Mouse (Mus musculus) stomach, embryonic 14.5 days (tissue): ENCODE results near the gene Prr30. TPM values are rescaled to one million over a fixed set of nuclear protein-coding genes. Genes with fewer than 3 reads are reported as not detected.
"Not testable (repeated sequence)": the region's sequence is repeated elsewhere in the genome, so short reads cannot be mapped to it uniquely, and the experiment has no call there.

Experiments used
- ATAC-seq: fragments of 200-750 bp; cut with Nextera tagmentation; 2 replicates; pipeline ENCODE4 v1.8.0; 2017; ENCODE audit warnings: low read depth, moderate TSS enrichment; ENCODE audit not compliant: insufficient number of reproducible peaks, insufficient read depth, low FRiP score
- H3K27ac ChIP-seq: fragments of 300-500 bp; sonication (generic); 2 replicates; pipeline ENCODE4 v1.5.1; 2014; ENCODE audit warnings: mild to moderate bottlenecking, low read length, moderate library complexity, mixed read lengths
- H3K27me3 ChIP-seq: fragments of 300-500 bp; sonication (generic); 2 replicates; pipeline ENCODE4 v1.6.1; 2014; ENCODE audit warnings: low read length, control low read depth, mixed read lengths; ENCODE audit not compliant: control insufficient read depth, insufficient read depth
- H3K36me3 ChIP-seq: fragments of 300-500 bp; sonication (generic); 2 replicates; pipeline ENCODE4 v1.6.1; 2014; ENCODE audit warnings: mild to moderate bottlenecking, control low read depth, low read length, moderate library complexity, mixed read lengths; ENCODE audit not compliant: control insufficient read depth, insufficient read depth
- H3K4me1 ChIP-seq: fragments of 300-500 bp; sonication (generic); 2 replicates; pipeline ENCODE4 v1.6.1; 2014; ENCODE audit warnings: low read length, control low read depth, mixed read lengths; ENCODE audit not compliant: control insufficient read depth, insufficient read depth
- H3K4me2 ChIP-seq: fragments of 300-500 bp; sonication (generic); replicated peaks from 2 replicates; pipeline ENCODE4 v1.6.1; 2014; ENCODE audit warnings: low read depth, low read length, control low read depth
- H3K4me3 ChIP-seq: fragments of 300-500 bp; sonication (generic); 2 replicates; pipeline ENCODE4 v1.5.1; 2014; ENCODE audit warnings: low read depth, low read length, control low read depth
- H3K9ac ChIP-seq: fragments of 300-500 bp; sonication (generic); replicated peaks from 2 replicates; pipeline ENCODE4 v1.6.1; 2014; ENCODE audit warnings: low read depth, mild to moderate bottlenecking, control low read depth, low read length, moderate library complexity, mixed read lengths
- H3K9me3 ChIP-seq: fragments of 300-500 bp; sonication (generic); 2 replicates; pipeline ENCODE4 v1.6.1; 2016; ENCODE audit warnings: low read depth, low read length, control low read depth; ENCODE audit not compliant: control insufficient read depth
- WGBS: fragments of 180-500 bp; shearing (Covaris S2); extraction: QIAGEN DNeasy Blood & Tissue Kit; methylation state at CpG from one replicate; pipeline ENCODE4 v1.1.7; 2014; 5-methylcytosine and 5-hydroxymethylcytosine counted together
- polyA plus RNA-seq: library from polyadenylated mRNA; unstranded; fragments of >200 nt; fragmentation: Nextera tagmentation; extraction: Ambion mirVana; gene quantifications from 2 replicates; pipeline ENCODE4 v1.2.1, GENCODE M21; 2014

The Prr30 gene
- polyA plus RNA-seq: not detected in 2 replicates

DNA sequence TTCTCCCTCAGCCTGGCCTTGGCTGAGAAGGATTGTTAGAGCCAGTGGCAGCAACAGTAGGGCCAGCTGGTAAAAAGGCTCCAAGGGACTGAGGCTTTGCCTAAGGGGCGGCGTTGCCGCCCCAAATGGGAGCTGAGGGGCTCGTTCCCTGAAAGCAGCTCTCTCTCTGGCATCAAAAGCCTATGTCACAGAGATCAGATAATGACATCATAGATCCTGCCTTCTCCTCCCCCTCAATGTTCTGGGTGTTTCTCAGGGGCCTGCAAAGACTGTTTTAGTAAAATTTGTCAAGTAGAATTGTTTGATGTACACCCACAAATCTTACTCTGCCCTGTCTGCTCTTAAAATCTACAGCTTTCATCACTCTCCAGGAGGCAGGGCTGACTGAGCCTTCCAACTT, at the start of gene Prr30:
Gene Prr30 (minus strand): TSS at position 101 of the 400 bp plus-strand sequence.
- Histone ChIP-seq H3K4me1 (no peaks in the 10 kb centered on the region), H3K9ac (no peak within 1 kb of the TSS), H3K36me3 (no peaks in the 10 kb centered on the region), H3K27ac (no peak within 1 kb of the TSS), H3K4me3 (no peak within 1 kb of the TSS), H3K27me3 (no peaks in the 10 kb centered on the region), H3K4me2 (no peak within 1 kb of the TSS), H3K9me3 (no peaks in the 10 kb centered on the region)
- ATAC-seq: no peak
- 78% methylated on average over 4 of the region's 4 CpGs for WGBS

DNA sequence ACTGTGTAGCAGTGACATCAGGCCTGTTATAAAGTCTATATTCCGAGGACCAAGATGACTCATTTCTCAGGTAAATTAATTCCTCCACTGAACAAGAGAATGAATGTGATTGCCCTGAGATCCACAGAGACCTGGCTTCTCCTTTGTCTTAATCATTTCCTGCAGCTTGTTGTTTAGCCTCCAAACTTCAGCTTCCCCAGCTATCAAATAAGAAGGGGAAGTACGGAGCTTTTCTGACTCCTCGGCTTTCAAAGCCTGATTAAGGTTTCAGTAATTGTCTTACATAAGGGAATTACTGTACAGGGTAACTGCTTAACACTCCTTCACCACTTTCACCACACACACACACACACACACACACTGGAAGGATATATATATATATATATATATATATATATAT, 46.7 kb upstream of the Prr30 start:
- Histone ChIP-seq H3K27me3 (no peaks in the 10 kb centered on the region), H3K9me3 (no peaks in the 10 kb centered on the region), H3K4me3 (no peak overlapping the region), H3K27ac (no peak overlapping the region), H3K4me2 (no peak overlapping the region), H3K4me1 (no peaks in the 10 kb centered on the region), H3K9ac (no peak overlapping the region), H3K36me3 (no peaks in the 10 kb centered on the region)
- WGBS: 73% methylated on average over 3 of the region's 3 CpGs
- no peak for ATAC-seq

DNA sequence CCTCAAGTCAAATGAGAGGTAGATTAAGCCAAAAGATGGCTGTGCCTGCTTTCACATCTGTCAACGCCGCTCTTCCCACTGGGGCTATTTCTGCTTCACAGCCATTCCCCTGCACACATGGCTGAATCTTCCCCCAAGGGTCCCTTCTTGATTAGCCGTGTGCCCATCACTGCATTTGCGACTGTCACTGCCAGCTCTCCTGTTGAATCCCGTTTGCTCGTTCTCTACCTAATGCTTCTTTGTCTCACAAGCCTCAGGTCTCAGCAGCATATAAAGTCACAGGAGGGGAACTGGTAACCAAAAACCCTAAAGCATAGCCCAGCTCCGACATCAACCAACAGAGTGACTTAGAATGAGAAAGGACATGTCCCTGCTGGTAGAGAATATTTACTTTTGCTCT, 45.6 kb upstream of the Prr30 start:
- Histone ChIP-seq H3K9ac (no peak overlapping the region), H3K4me3 (no peak overlapping the region), H3K4me1 (no peaks in the 10 kb centered on the region), H3K27ac (no peak overlapping the region), H3K4me2 (no peak overlapping the region), H3K27me3 (no peaks in the 10 kb centered on the region), H3K9me3 (no peaks in the 10 kb centered on the region), H3K36me3 (no peaks in the 10 kb centered on the region)
- WGBS: 61% methylated on average over 7 of the region's 7 CpGs
- no peak for ATAC-seq

DNA sequence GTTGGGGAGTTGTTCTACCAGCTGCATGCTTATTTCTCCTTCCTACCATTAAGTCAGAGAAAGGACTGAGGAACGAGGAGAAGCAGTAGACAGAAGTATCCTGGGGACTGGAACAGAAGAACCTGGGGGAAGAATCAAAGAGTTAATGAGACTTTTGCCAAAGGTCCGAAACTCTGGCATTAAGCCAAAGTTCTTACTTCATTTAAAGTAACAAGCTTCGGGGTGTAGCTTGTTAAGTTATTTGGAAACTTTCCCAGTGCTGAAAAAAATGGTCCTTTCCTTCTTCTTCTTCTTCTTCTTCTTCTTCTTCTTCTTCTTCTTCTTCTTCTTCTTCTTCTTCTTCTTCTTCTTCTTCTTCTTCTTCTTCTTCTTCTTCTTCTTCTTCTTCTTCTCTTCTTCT, 44.3 kb upstream of the Prr30 start:
- not testable (repeated sequence) for H3K4me2 ChIP-seq, H3K36me3 ChIP-seq, H3K9ac ChIP-seq, H3K4me1 ChIP-seq, H3K9me3 ChIP-seq, H3K4me3 ChIP-seq, ATAC-seq, H3K27me3 ChIP-seq, H3K27ac ChIP-seq
- WGBS: 45% methylated on average over 3 of the region's 3 CpGs

DNA sequence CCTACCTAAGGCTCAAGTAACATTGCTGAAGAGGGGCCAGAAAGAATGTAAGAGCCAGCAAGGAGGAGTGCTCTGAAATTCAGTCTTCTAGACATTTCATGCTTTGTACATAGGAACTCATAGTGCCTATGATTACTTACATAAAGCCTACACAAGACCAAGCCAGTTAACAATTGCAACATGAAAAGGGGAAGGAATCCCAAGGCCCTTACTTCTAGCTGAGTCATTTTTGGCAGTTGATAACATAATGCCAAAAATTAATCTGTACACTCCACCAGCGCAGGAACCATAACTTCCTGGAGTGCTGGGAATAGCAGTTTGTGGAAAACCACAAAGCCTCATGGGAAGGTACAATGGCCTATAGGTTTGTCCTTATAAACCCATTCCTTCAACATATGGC, 37.8 kb upstream of the Prr30 start:
- Histone ChIP-seq H3K9ac (no peak overlapping the region), H3K36me3 (no peaks in the 10 kb centered on the region), H3K4me3 (no peak overlapping the region), H3K9me3 (no peaks in the 10 kb centered on the region), H3K4me2 (no peak overlapping the region), H3K27ac (no peak overlapping the region), H3K27me3 (no peaks in the 10 kb centered on the region), H3K4me1 (no peaks in the 10 kb centered on the region)
- ATAC-seq: no peak
- WGBS: 89% methylated on average over 1 of the region's 1 CpGs

DNA sequence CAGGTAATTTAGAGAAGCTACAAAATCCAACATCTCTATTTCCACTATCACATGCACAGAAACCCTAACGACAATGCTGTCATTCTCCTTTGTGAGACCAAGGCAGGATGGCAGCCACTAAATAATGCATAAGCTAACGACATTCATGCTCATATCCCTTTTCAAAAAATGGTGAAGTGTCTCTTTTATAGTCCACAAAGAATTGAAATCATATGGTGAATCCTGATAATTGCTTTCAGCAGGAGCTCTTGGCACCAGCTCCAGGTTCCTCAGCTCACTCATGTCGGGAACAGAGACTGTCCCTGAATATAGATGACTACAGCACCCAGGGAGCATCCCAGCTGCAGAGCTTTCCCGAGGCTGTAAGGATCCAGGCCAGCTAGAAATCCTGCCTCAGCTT, 28.9 kb upstream of the Prr30 start:
- Histone ChIP-seq H3K9ac (no peak overlapping the region), H3K27me3 (no peaks in the 10 kb centered on the region), H3K4me3 (no peak overlapping the region), H3K36me3 (no peaks in the 10 kb centered on the region), H3K4me2 (no peak overlapping the region), H3K4me1 (no peaks in the 10 kb centered on the region), H3K9me3 (no peaks in the 10 kb centered on the region), H3K27ac (no peak overlapping the region)
- no peak for ATAC-seq
- WGBS: 70% methylated on average over 4 of the region's 4 CpGs

DNA sequence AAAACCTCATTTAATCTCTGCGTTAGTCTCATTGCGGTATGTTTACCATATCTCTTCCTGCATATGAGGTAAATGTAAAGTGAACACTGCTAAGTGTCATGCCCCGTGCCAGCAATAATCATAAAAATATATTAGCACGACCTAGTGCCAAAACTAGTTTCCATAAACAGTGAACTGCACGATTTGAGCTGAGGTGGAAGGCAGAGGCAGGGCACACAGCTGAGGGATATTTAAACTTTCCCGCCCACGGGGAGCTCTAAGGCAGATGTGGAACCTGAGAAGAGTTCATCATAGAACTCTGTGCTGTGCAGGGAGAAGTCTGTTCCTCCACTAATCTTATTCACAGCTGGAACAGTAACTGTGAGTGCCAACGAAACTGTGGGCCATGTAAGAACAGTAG, 22.2 kb upstream of the Prr30 start:
- H3K36me3 ChIP-seq: no peaks in the 10 kb centered on the region
- no peak overlapping the region for H3K27ac ChIP-seq
- 56% methylated on average over 8 of the region's 8 CpGs for WGBS
- no peak overlapping the region for H3K9ac ChIP-seq
- no peak overlapping the region for H3K4me3 ChIP-seq
- no peaks in the 10 kb centered on the region for H3K4me1 ChIP-seq
- no peak for ATAC-seq
- no peaks in the 10 kb centered on the region for H3K27me3 ChIP-seq
- no peaks in the 10 kb centered on the region for H3K9me3 ChIP-seq
- H3K4me2 ChIP-seq: no peak overlapping the region

DNA sequence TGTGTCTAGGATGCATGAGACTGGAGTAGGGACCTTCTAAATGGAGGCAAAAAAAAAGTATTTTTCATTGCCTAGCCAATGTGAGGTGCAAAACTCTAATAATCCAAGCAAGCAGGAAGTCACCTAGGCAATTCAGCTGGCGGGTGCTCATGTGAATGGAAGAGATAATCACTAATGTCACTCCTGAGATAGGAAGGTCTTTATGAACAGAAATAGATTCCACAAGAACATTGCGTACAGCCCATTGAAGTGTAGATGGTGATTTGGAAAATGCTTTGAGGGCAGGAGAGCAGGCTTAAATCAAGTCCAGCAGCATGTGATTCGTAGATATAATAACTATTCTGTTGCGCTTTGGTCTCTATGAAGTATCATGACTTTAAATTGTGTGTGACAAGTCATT, 27.9 kb downstream of the Prr30 start:
- WGBS: 91% methylated on average over 4 of the region's 4 CpGs
- Histone ChIP-seq H3K36me3 (no peaks in the 10 kb centered on the region), H3K4me2 (no peak overlapping the region), H3K4me3 (no peak overlapping the region), H3K9me3 (no peaks in the 10 kb centered on the region), H3K4me1 (no peaks in the 10 kb centered on the region), H3K27ac (no peak overlapping the region), H3K27me3 (no peaks in the 10 kb centered on the region), H3K9ac (no peak overlapping the region)
- no peak for ATAC-seq
